Mouse (Mus musculus) frontal cortex, postnatal 10 days (tissue): ENCODE results near the gene Fan1.
A peak's percentile ranks its signal among the peaks of the same experiment; 100 is the strongest.

Experiments used
- DNase-seq, 2 experiments: peaks; one replicate each; pipeline ENCODE4 v3.0.0; 2022; ENCODE audit warnings: low spot score in 2 of 2, mixed read lengths in 1 of 2

The Fan1 gene

GRCm38 (mm10) chr7:64332686-64333085 lies 41.2 kb downstream of the Fan1 start:
- DNase-seq = no peak

- no peak for DNase-seq
Observed at GRCm38 (mm10) chr7:64331309-64331708, 42.6 kb downstream of the Fan1 start.

- DNase-seq = no peak
Observed at GRCm38 (mm10) chr7:64327486-64327885, 46.4 kb downstream of the Fan1 start.

- peak; percentile 41 to 69 for DNase-seq
Observed at GRCm38 (mm10) chr7:64326892-64327291, 47.0 kb downstream of the Fan1 start.

GRCm38 (mm10) chr7:64321658-64322057 lies 52.2 kb downstream of the Fan1 start:
- DNase-seq = no peak

- no peak for DNase-seq
Observed at GRCm38 (mm10) chr7:64321125-64321524, 52.8 kb downstream of the Fan1 start.

- no peak for DNase-seq
Observed at GRCm38 (mm10) chr7:64312811-64313210, 61.1 kb downstream of the Fan1 start.

GRCm38 (mm10) chr7:64310756-64311155 lies 63.1 kb downstream of the Fan1 start:
- DNase-seq = no peak

GRCm38 (mm10) chr7:64310241-64310640 lies 63.7 kb downstream of the Fan1 start:
- no peak for DNase-seq
